Mouse (Mus musculus): Measurements from ENCODE around the gene Fgfr2. TPM values are rescaled to one million over a fixed set of nuclear protein-coding genes. Genes with fewer than 3 reads are reported as not detected.

Fgfr2 gene
- polyA plus RNA-seq, 1 experiment from 2014 or later: 33.9 TPM

DNA sequence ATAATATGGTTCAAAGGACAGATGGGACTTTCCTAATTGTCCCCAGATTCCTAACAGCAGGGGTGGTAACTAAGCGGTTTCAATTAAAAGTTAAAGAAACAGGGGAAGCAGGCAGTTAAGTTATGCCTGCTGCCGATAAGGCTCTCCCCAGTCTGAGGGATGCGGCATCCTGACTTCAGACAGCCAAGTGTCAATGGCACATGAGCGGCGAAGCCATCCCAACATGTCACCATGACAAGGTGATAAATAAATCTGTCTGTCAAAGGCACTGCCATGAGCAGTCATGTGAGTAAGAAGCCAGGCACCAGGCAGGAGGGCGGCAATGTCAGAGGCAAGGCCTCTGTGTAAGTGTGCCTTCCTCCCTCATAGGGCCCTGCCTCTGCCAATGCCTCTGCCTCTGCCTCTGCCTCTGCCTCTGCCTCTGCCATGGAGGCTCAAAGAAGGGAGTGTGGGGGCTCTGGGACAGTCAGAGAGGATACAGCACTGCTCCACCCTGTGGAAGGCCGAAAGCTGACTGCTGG is 55.8 kb downstream of the Fgfr2 start:
- Histone ChIP-seq H3K4me3 (no peak overlapping the region), H3K27me3 (no peaks in the 10 kb centered on the region), H3K9me3 (no peaks in the 10 kb centered on the region), H3K4me1 (replicated peaks) (peaks cover 71% of the 10 kb centered on the region), H3K4me2 (no peak overlapping the region), H3K36me3 (peaks cover 12% of the 10 kb centered on the region), H3K27ac (peak overlapping the region; percentile 82), H3K9ac (no peak overlapping the region; the same call in 1 of the 2 replicates)
- ATAC-seq (ENCODE audit: low FRiP score): peak; percentile 33
- 40% methylated on average over 7 of the region's 7 CpGs for WGBS

DNA sequence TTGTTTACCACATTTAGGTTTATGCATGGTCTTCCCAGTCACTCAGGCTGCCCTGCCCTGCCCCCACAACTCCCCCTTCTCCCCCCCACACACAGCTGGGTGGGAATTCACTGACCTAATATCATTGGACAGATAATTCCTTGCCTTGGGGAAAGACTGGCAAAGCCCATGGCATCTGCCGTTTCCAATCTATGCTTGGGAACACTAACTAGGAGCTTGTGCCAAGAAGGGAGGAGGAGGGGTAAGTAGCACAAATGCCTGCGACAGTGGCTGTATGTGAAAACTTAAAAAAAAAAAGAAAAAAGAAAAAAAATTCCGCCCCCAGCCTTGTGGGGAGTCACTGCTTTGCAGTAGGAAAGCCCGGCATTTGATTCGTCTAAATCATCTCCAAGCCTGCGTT is 56.4 kb downstream of the Fgfr2 start:
- no peaks in the 10 kb centered on the region for H3K9me3 ChIP-seq
- H3K4me3 ChIP-seq: no peak overlapping the region
- WGBS: 28% methylated on average over 6 of the region's 6 CpGs
- H3K9ac ChIP-seq: no peak overlapping the region
- H3K27me3 ChIP-seq: no peaks in the 10 kb centered on the region
- H3K36me3 ChIP-seq: peaks cover 12% of the 10 kb centered on the region
- peak; percentile 52 for ATAC-seq (ENCODE audit: low FRiP score)
- H3K27ac ChIP-seq: peak overlapping the region; percentile 82
- peaks cover 65% of the 10 kb centered on the region for H3K4me1 ChIP-seq (replicated peaks)
- peak overlapping the region; percentile 4; the same call in 1 of the 2 replicates for H3K4me2 ChIP-seq

DNA sequence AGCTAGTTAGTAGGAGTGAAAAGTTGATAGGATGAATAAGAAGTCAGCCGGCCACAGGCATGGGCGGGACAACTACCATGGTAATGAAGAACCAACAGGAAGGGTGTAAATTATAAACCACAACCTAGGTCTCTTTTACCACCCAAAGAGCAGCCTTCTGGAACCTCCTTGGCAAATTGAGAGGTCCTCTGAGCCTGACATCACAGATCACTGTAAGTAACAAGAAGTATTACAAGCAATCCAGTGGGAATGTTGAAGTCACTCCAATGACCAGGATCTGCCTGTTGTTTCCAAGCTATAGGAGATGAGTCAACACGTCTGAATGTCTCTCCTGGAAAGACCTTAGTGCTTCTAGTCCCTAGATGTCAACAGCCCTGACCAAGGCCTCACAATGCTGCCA is 61.1 kb downstream of the Fgfr2 start:
- Histone ChIP-seq H3K36me3 (peaks cover 12% of the 10 kb centered on the region), H3K27me3 (no peaks in the 10 kb centered on the region), H3K4me2 (no peak overlapping the region), H3K9me3 (no peaks in the 10 kb centered on the region), H3K4me3 (no peak overlapping the region), H3K9ac (no peak overlapping the region), H3K4me1 (replicated peaks) (peaks cover 48% of the 10 kb centered on the region), H3K27ac (no peak overlapping the region)
- WGBS: 86% methylated on average over 3 of the region's 3 CpGs
- ATAC-seq (ENCODE audit: low FRiP score): no peak

DNA sequence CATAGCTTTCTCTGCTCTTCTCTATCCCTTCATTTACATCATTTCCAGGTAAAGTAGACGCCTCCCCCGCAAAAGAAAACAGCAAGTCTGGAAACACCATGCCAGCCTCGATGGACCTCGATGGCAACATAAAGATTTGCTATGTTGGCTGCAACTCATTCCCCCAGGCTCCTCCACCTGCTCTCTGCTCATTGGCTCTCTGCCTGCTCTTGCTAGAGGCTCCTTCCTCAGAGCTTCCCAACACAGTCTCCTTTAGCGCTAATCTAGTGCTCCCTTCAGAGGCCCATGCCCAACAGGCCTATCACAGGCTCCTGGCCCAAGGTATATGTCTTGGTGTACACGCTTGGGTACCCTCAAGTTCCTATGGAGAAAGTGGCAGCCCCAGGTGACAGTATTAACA is 63.0 kb downstream of the Fgfr2 start:
- whole genome bisulfite sequencing: 88% methylated on average over 6 of the region's 6 CpGs
- Histone ChIP-seq H3K4me3 (no peak overlapping the region), H3K27ac (no peak overlapping the region)

DNA sequence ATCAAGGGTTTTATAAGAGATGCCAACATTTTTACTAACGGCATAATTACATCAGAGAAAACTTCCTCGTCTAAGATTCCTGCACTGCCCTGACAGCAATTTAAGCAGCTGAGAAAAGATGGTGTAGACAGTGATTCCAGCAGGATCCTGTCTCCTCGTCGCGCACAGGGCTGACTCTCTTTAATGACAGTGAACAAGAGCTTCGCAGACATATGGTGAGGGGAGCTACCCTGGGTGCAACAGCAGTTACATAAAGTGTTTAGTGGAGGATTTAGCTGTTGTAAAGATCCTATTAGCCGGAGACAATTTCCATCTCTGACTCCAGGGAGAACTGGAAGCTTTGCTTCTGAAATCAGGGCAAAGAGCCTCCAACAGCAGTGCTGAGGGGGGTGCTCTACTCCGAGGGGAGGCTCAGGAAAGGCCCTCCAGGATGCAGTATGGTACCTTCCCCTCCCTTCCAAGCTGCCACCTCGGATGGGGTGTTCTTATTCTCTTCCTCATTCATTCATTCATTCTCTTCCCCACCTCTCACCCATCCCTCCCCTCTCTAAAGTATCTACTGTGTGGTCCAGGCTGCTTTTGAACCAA is 63.5 kb downstream of the Fgfr2 start:
- Histone ChIP-seq H3K4me1 (replicated peaks) (peaks cover 33% of the 10 kb centered on the region), H3K9ac (no peak overlapping the region), H3K27me3 (no peaks in the 10 kb centered on the region), H3K4me2 (no peak overlapping the region), H3K4me3 (no peak overlapping the region), H3K27ac (peak overlapping the region; percentile 53), H3K36me3 (peaks cover 17% of the 10 kb centered on the region), H3K9me3 (no peaks in the 10 kb centered on the region)
- no peak for ATAC-seq (ENCODE audit: low FRiP score)
- 71% methylated on average over 9 of the region's 9 CpGs for WGBS

More for the DNA sequence above, 63.0 kb downstream of the Fgfr2 start:
- peaks cover 33% of the 10 kb centered on the region for H3K4me1 ChIP-seq (replicated peaks)
- peaks cover 12% of the 10 kb centered on the region for H3K36me3 ChIP-seq
- ATAC-seq (ENCODE audit: low FRiP score): no peak
- no peaks in the 10 kb centered on the region for H3K27me3 ChIP-seq
- no peak overlapping the region for H3K4me2 ChIP-seq
- no peak overlapping the region for H3K9ac ChIP-seq
- no peaks in the 10 kb centered on the region for H3K9me3 ChIP-seq

DNA sequence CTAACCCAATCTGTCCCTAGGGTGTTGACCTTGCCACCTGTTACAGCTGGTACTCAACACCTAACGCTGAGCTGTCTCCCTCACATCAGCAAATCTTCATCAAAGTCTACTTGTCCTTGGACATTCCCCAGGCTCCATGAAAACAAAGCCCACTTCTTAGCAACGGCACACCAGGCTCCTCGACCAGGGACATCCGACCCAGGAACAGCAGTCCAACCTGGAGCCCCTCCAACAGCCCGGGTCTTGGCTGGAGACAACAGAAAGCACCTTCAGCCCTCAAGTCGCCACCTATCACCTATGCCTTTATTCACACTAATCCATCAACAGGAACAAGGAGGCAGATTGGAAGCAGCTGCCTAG is 64.0 kb downstream of the Fgfr2 start:
- H3K36me3 ChIP-seq: peaks cover 14% of the 10 kb centered on the region
- H3K4me3 ChIP-seq: no peak overlapping the region
- H3K27ac ChIP-seq: peak overlapping the region; percentile 53
- no peaks in the 10 kb centered on the region for H3K9me3 ChIP-seq
- H3K27me3 ChIP-seq: no peaks in the 10 kb centered on the region
- ATAC-seq (ENCODE audit: low FRiP score): no peak
- H3K4me2 ChIP-seq: no peak overlapping the region
- WGBS: 80% methylated on average over 6 of the region's 6 CpGs
- H3K9ac ChIP-seq: no peak overlapping the region
- H3K4me1 ChIP-seq (replicated peaks): peaks cover 33% of the 10 kb centered on the region

DNA sequence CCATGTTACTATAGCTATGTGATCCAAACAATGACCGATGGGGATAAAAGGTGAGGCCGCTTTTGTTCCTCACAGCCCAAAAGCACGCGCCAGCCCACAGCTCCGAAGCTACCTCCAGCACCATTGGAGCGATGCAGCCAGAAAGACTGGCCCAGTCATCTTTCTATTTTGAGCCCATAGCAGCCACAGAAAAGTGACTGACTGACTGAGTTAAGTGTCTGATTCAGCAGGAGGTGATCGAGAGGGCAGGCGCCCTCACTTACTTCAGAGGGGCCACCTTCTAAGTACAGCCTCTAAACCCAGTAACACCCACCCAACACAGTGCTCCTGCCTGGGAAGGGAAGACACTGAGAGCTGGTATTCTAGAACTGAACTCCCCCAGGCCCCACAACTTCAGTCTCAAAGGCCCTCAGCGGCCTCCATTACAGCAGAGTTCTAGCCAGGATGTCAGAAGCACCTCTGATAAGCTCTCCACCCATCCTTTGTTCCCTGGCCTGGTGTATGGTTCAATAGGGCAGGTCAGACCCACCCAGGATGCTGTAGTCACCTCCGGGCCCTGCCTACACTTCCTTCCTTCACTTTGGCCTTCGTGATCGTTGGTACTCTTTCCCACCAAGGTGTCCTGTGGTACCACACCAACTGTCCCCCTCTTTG is 64.5 kb downstream of the Fgfr2 start:
- H3K27ac ChIP-seq: no peak overlapping the region
- H3K9ac ChIP-seq: no peak overlapping the region
- H3K4me3 ChIP-seq: no peak overlapping the region
- peaks cover 13% of the 10 kb centered on the region for H3K36me3 ChIP-seq
- ATAC-seq (ENCODE audit: low FRiP score): no peak
- peaks cover 38% of the 10 kb centered on the region for H3K4me1 ChIP-seq (replicated peaks)
- 94% methylated on average over 12 of the region's 12 CpGs for WGBS
- no peaks in the 10 kb centered on the region for H3K9me3 ChIP-seq
- no peak overlapping the region for H3K4me2 ChIP-seq
- no peaks in the 10 kb centered on the region for H3K27me3 ChIP-seq

DNA sequence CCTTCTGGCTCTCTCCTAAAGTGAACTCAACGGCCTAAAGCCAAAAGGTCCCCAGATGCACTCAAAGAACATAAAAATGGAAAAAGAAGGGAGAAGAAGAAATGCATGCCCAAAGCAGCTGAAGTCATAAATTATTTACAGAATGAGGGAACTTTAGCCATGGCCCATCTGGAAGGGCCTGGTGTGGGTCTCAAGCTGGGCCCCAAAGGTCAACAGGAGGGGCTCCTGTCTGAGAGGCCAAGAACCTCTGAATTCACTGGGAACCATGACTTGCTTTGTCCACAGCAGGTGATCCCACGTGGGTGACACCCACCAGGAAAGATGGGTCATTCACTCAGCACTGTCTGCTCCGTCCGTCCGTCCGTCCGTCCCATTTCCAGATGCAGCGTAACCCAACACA is 66.2 kb downstream of the Fgfr2 start:
- Histone ChIP-seq H3K27me3 (no peaks in the 10 kb centered on the region), H3K9ac (no peak overlapping the region), H3K27ac (no peak overlapping the region), H3K36me3 (peaks cover 21% of the 10 kb centered on the region), H3K4me2 (no peak overlapping the region), H3K4me1 (replicated peaks) (peaks cover 35% of the 10 kb centered on the region), H3K4me3 (no peak overlapping the region), H3K9me3 (no peaks in the 10 kb centered on the region)
- WGBS: 91% methylated on average over 8 of the region's 8 CpGs
- no peak for ATAC-seq (ENCODE audit: low FRiP score)

DNA sequence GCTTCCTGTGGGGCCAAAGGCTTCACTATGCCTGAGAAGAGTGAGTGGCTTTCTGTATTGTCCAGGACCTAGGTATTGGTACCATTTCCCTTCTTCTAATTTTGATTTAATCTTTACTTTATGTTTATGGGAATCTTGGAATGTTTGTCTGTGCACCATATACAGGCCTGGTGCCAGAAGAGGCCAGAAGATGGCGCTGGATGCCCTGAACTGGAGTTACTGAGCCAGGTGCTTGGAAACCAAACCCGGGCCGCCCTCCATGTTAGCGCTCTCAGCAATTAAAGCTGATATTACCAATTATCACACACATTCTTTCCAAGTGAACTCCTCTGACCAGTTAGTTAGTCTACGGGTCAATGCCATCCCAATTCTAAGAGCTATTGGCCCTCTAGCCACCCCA is 68.7 kb downstream of the Fgfr2 start:
- WGBS: 89% methylated on average over 5 of the region's 5 CpGs
- no peak for ATAC-seq (ENCODE audit: low FRiP score)

DNA sequence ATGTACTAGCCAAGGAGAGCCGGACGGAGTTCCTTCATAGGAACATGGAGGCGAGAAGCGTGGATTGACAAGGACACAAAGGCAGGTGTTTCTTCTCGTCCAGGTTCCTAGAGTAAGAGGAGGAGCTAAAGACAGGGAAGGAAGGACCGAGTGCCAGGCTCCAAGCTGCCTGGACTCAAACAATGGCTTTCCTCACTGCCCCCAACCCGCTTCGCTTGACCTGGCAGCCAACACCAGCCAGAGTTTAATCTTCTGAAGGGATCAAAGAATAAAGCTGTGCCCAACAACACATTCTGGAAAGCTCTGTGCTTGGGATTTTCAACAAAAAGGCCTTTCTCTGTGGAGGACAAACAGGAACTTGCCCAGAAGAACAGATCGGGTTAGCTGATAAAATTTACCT is 69.4 kb downstream of the Fgfr2 start:
- no peaks in the 10 kb centered on the region for H3K9me3 ChIP-seq
- no peaks in the 10 kb centered on the region for H3K27me3 ChIP-seq
- H3K27ac ChIP-seq: no peak overlapping the region
- WGBS: 78% methylated on average over 9 of the region's 9 CpGs
- no peak overlapping the region for H3K9ac ChIP-seq
- H3K36me3 ChIP-seq: peaks cover 28% of the 10 kb centered on the region
- ATAC-seq (ENCODE audit: low FRiP score): no peak
- peaks cover 16% of the 10 kb centered on the region for H3K4me1 ChIP-seq (replicated peaks)
- H3K4me3 ChIP-seq: no peak overlapping the region
- H3K4me2 ChIP-seq: no peak overlapping the region

More for the DNA sequence above, 68.7 kb downstream of the Fgfr2 start:
- Histone ChIP-seq H3K4me3 (no peak overlapping the region), H3K4me1 (replicated peaks) (peaks cover 22% of the 10 kb centered on the region), H3K27ac (no peak overlapping the region), H3K27me3 (no peaks in the 10 kb centered on the region), H3K4me2 (no peak overlapping the region), H3K36me3 (peaks cover 28% of the 10 kb centered on the region), H3K9me3 (no peaks in the 10 kb centered on the region), H3K9ac (no peak overlapping the region)

DNA sequence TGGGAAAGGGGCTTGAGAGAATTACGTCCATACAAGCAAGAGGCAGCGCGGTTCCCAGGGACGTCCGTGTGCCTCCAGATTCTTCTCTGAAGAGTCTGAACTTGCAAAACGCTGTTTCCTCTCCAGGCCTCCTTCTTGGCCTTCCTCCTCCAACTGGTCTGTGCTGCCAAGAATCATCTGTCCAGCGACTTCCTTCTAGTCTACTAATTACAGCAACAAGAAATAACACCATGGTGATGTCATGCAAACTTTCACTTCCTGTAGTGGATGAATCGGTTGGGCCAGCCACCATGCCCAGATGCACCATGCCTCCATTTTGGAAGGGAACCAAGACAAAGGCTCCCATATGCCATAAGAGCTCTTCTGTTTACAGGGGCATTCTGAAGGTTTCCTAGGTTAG is 70.3 kb downstream of the Fgfr2 start:
- Histone ChIP-seq H3K4me3 (no peak overlapping the region), H3K27me3 (no peaks in the 10 kb centered on the region), H3K4me2 (no peak overlapping the region), H3K4me1 (replicated peaks) (peaks cover 13% of the 10 kb centered on the region), H3K36me3 (peaks cover 28% of the 10 kb centered on the region), H3K9ac (no peak overlapping the region), H3K9me3 (no peaks in the 10 kb centered on the region), H3K27ac (0 out of 2 replicates have a peak overlapping the region, but pooled peaks have one; percentile 30)
- ATAC-seq (ENCODE audit: low FRiP score): no peak
- 92% methylated on average over 8 of the region's 8 CpGs for WGBS

DNA sequence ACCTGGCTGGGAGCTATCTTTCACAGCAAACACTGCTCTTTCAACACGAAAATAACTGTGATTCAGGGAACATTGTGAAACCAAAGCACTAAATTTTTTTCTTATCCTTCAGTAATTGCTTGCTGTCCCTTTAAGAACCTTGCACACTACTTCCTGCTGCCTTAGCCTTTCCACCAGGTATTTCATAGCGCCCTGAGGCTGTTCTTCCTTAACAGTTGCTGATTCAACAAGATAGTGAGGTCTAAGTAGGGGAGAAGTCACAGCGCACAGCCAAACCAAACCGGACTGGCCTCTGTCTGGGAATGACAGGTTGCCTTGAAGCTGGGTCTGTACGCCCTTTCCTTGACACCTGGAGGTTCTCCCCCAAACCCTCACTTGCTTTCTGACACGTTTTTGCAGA is 72.5 kb downstream of the Fgfr2 start:
- Histone ChIP-seq H3K36me3 (peaks cover 30% of the 10 kb centered on the region), H3K4me3 (no peak overlapping the region), H3K4me2 (no peak overlapping the region), H3K9ac (no peak overlapping the region), H3K27ac (no peak overlapping the region), H3K27me3 (no peaks in the 10 kb centered on the region), H3K9me3 (no peaks in the 10 kb centered on the region), H3K4me1 (replicated peaks) (peaks cover 12% of the 10 kb centered on the region)
- ATAC-seq (ENCODE audit: low FRiP score): no peak
- WGBS: 88% methylated on average over 6 of the region's 6 CpGs

DNA sequence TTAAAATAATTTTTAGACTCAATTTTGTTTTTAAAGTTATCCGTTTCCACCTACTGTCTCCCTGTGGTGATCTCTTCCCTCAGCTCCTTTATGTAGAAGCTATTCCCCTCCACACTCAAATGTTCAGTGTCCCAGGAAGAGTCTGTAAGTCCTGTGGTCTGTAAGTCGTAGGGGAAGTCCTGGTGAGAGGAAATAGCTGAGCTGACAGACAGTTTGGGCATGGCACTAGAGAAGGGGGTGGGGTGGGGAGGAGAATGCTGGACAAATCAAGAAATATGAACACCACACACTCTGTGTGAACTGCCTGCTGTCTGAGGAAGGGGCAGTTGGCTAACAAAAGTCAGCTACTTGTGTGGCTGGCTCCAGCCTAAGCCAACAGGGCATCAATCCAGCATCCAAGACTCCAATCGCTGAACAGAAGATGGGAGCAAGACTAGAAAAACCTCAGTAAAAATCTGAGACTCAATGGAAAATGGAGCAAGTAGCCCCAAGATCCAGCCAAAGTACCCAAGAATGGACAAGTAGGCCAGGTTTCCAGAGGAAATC is 75.0 kb downstream of the Fgfr2 start:
- peaks cover 21% of the 10 kb centered on the region for H3K36me3 ChIP-seq
- H3K27me3 ChIP-seq: no peaks in the 10 kb centered on the region
- no peaks in the 10 kb centered on the region for H3K9me3 ChIP-seq
- WGBS: 79% methylated on average over 3 of the region's 3 CpGs
- H3K4me3 ChIP-seq: no peak overlapping the region
- no peak for ATAC-seq (ENCODE audit: low FRiP score)
- no peak overlapping the region for H3K4me2 ChIP-seq
- H3K27ac ChIP-seq: no peak overlapping the region
- peaks cover 12% of the 10 kb centered on the region; the same call in 1 of the 2 replicates for H3K4me1 ChIP-seq (replicated peaks)
- no peak overlapping the region for H3K9ac ChIP-seq
